Mouse (Mus musculus) forebrain, postnatal 0 days (tissue): ENCODE measurements around the gene Ppp3ca. TPM values are rescaled to one million over a fixed set of nuclear protein-coding genes. Genes with fewer than 3 reads are reported as not detected.

ENCODE experiments used
- ATAC-seq: fragments of 200-750 bp; cut with Nextera tagmentation; 2 replicates; pipeline ENCODE4 v1.8.0; 2017; ENCODE audit warnings: mild to moderate bottlenecking, moderate library complexity
- DNase-seq: peaks from one replicate; pipeline ENCODE4 v3.0.0-alpha.2; 2015
- H3K27ac ChIP-seq: fragments of 300-500 bp; sonication (generic); 2 replicates; pipeline ENCODE4 v1.5.1; 2014; ENCODE audit warnings: low read depth, mild to moderate bottlenecking, antibody characterized with exemption, low read length, moderate library complexity, mixed read lengths
- H3K27me3 ChIP-seq: fragments of 300-500 bp; sonication (generic); 2 replicates; pipeline ENCODE4 v1.6.1; 2014; ENCODE audit warnings: mild to moderate bottlenecking, low read length, mixed read lengths; ENCODE audit not compliant: insufficient read depth
- H3K36me3 ChIP-seq: fragments of 300-500 bp; sonication (generic); 2 replicates; pipeline ENCODE4 v1.6.1; 2014; ENCODE audit warnings: mild to moderate bottlenecking, moderate library complexity; ENCODE audit not compliant: insufficient read depth
- H3K4me1 ChIP-seq: fragments of 300-500 bp; sonication (generic); 2 replicates; pipeline ENCODE4 v1.6.1; 2014; ENCODE audit warnings: antibody characterized with exemption; ENCODE audit not compliant: insufficient read depth
- H3K4me2 ChIP-seq: fragments of 300-500 bp; sonication (generic); 2 replicates; pipeline ENCODE4 v1.6.1; 2014; ENCODE audit warnings: low read depth, mild to moderate bottlenecking, moderate library complexity
- H3K4me3 ChIP-seq: fragments of 300-500 bp; sonication (generic); 2 replicates; pipeline ENCODE4 v1.5.1; 2014; ENCODE audit warnings: low read depth, low read length, mixed read lengths
- H3K9ac ChIP-seq: fragments of 300-500 bp; sonication (generic); 2 replicates; pipeline ENCODE4 v1.6.1; 2014; ENCODE audit warnings: mild to moderate bottlenecking
- H3K9me3 ChIP-seq: fragments of 300-500 bp; sonication (generic); 2 replicates; pipeline ENCODE4 v1.6.1; 2016; ENCODE audit warnings: low read length
- CTCF ChIP-seq: sonication (generic); IDR thresholded peaks from 2 replicates; pipeline ENCODE4 v1.5.1; 2016; ENCODE audit warnings: antibody characterized with exemption, control low read depth, low read depth
- whole genome bisulfite sequencing: fragments of 180-500 bp; shearing (Covaris S2); extraction: QIAGEN DNeasy Blood & Tissue Kit; methylation state at CpG from one replicate; pipeline ENCODE4 v1.1.7; 2014; 5-methylcytosine and 5-hydroxymethylcytosine counted together
- polyA plus RNA-seq: library from polyadenylated mRNA; unstranded; fragments of >200 nt; fragmentation: Nextera tagmentation; extraction: Ambion mirVana; gene quantifications from 2 replicates; pipeline ENCODE4 v1.2.1, GENCODE M21; 2015
- total RNA-seq: library from RNA; depleted of rRNA; stranded (reverse); fragments of >200 nt; gene quantifications from 2 replicates; pipeline ENCODE4 v1.2.3, GENCODE M21; 2014

Gene Ppp3ca
- total and polyA plus RNA-seq, 2 experiments from 2014 or later, result 223 to 231 TPM

DNA sequence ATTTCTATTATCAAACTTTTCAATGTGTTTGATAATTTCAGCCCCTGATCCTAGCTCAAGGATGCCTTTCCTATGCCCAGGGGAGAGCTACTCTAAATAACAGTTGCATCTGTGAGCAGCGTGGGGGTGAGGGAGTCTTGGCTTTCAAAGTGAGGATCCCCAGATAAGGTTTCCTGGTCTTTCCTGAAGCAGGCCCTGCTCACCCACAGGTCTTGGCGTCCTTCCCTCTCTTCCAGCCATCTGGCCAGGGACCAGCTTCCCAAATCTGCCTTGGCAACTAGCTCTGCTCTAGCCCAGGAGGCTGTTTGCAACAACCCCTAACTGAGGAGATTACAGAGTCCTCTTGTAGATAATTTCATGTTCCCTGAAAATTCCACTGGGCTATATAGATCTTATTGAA lies 1.9 kb upstream of the Ppp3ca start:
- Histone ChIP-seq H3K4me2 (no peak overlapping the region), H3K4me1 (peaks cover 9% of the 10 kb centered on the region), H3K27me3 (no peaks in the 10 kb centered on the region), H3K36me3 (no peaks in the 10 kb centered on the region), H3K9me3 (no peaks in the 10 kb centered on the region; the same call in 1 of the 2 replicates), H3K9ac (no peak overlapping the region), H3K27ac (no peak overlapping the region), H3K4me3 (no peak overlapping the region)
- ATAC-seq, result no peak
- WGBS, result 55% methylated on average over 2 of the region's 2 CpGs
- DNase-seq, result peak; percentile 45
- no peak for TF ChIP-seq CTCF

DNA sequence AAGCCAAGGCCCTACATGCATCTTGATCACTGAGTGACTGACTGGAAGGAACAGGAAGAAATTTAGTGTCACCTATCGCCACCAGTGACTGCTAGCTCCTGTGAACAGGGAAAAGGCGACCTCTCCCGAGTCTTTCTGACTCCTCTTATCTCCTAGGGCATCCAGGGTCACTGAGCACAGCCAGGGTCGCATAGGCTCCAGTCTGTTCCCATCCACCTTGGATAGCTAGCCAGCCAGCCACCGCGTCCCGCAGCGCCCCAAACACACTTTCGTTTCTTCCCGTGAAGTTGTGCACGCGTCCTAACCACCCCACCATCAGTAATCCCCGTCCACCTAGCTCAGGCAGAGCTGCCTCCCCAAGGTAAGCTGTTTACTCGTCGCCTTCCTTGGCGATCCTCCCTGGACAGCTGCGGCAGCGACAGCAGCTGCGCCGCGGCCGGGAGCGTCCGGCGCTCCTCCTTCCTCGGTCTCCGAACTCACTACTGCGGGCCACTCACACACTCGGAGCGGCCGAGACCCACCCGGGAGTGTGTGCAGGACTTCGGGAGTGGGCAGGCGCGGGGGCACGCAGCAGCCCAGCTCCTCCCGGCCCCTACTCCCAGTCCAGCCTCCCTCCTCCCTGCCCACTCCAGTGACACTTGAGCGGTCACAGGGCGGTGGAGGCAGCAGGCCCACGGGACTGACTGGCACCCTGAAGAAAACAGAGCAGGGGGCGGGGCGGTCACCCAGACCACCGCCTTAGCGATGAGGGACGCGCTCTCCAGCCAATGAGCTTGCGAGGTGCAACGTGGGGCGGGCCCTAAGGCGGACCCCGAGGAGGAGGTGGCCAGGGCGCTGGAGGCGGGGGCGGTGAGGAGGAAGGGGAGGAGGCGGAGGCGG lies 454 bp upstream of the Ppp3ca start:
- no peaks in the 10 kb centered on the region for H3K9me3 ChIP-seq
- TF ChIP-seq CTCF, result peak; percentile 24
- H3K36me3 ChIP-seq, result no peaks in the 10 kb centered on the region
- peak; percentile 98 for DNase-seq
- peak; percentile 96 for ATAC-seq
- peak overlapping the region; percentile 97 for H3K27ac ChIP-seq
- H3K4me1 ChIP-seq, result peaks cover 17% of the 10 kb centered on the region
- 1% methylated on average over 51 of the region's 56 CpGs for whole genome bisulfite sequencing
- no peaks in the 10 kb centered on the region for H3K27me3 ChIP-seq
- H3K4me2 ChIP-seq, result peak overlapping the region; percentile 83
- peak overlapping the region; percentile 87 for H3K9ac ChIP-seq
- peak overlapping the region; percentile 97 for H3K4me3 ChIP-seq

DNA sequence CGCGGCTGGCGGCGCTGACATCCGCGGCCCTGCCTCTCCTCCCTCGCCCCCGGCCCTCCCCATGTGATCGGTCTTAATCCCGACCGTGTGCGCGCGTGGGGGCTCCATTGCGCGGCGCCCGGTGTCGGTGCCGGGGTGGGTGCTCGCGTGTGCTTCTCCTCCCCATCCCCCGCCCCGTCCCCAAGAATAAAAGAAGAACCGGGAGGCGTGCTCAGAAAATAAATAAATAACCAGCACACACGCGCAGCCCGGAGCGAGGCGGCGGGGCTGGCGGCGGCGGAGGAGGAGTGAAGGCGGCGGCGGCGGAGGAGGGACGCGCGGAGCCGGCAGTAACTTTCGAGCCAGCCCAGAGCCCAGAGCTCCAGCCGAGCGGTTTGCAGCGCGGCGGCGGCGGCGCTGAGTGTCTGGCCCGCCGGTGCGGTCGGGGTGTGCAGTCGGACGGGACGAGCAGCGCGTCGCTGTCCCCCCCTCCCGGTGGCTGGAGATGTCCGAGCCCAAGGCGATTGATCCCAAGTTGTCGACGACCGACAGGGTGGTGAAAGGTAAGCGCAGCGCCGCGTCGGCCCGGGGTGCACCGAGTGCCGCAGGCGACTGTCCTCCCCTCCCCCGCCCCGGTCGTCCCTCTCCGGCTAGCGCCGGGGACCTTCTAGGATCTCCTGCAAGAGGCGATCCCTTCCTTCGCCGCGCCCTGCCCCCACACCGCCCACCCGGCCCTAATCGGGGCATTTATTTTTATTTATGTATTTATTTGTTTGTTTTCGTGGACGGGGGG lies 622 bp downstream of the Ppp3ca start:
- H3K27ac ChIP-seq, result peak overlapping the region; percentile 97
- WGBS, result under 1% methylated on average over 76 of the region's 92 CpGs
- H3K9me3 ChIP-seq, result no peaks in the 10 kb centered on the region
- peak; percentile 45 for ATAC-seq
- H3K4me1 ChIP-seq, result peaks cover 17% of the 10 kb centered on the region
- 0 out of 2 replicates have a peak, but pooled peaks have one; percentile 12 for TF ChIP-seq CTCF
- H3K9ac ChIP-seq, result peak overlapping the region; percentile 87
- H3K36me3 ChIP-seq, result no peaks in the 10 kb centered on the region
- H3K4me2 ChIP-seq, result peak overlapping the region; percentile 83
- peak; percentile 82 for DNase-seq
- no peaks in the 10 kb centered on the region for H3K27me3 ChIP-seq
- H3K4me3 ChIP-seq, result peak overlapping the region; percentile 97

- Histone ChIP-seq H3K27me3 (no peaks in the 10 kb centered on the region), H3K4me3 (peak overlapping the region; percentile 97), H3K4me1 (peaks cover 17% of the 10 kb centered on the region), H3K9me3 (no peaks in the 10 kb centered on the region), H3K4me2 (peak overlapping the region; percentile 83), H3K27ac (peak overlapping the region; percentile 97), H3K36me3 (no peaks in the 10 kb centered on the region), H3K9ac (peak overlapping the region; percentile 87)
- TF ChIP-seq CTCF, result no peak
- ATAC-seq (peak; percentile 53), DNase-seq (peak; percentile 80)
- under 1% methylated on average over 29 of the region's 52 CpGs for WGBS
Measured at GRCm38 (mm10) chr3:136671161-136671939, 1.4 kb downstream of the Ppp3ca start.

DNA sequence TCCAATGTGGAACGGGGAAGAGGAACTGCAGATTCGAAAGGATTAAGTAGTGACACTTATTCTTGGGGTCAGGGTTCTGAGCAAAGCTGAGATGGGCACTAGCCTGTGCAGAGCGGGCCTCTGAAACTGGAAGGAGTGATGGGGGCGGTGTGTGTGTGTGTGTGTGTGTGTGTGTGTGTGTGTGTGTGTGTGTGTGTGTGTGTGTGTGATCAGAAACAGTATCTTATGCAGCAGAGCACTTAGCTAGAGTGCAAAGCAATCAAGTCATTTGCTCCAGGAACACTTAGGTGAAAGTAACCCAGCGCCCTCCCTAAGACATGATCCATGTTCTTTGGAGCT lies 2.0 kb downstream of the Ppp3ca start:
- H3K9me3 ChIP-seq, result no peaks in the 10 kb centered on the region

DNA sequence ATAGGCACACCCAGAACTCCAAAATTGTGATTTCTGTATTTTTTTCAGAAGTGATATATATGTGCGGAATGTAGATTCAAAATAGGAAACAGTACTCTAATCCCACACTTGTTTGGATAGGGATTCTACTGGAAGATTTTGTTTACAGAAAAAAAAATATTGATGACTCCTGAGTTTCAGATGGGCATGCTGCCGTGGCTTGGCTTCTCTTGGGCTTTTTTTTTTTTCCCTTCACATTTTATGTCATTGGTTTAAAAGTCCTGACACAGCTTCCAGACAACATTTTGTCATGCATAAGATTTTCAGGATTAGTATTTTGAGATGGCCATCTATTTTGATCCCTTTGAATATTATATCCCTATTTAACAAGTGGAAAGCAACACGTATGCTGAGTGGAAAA lies 2.9 kb downstream of the Ppp3ca start:
- 71% methylated on average over 3 of the region's 3 CpGs for WGBS
- Histone ChIP-seq H3K4me1 (peaks cover 21% of the 10 kb centered on the region), H3K9ac (no peak overlapping the region), H3K36me3 (no peaks in the 10 kb centered on the region), H3K27ac (no peak overlapping the region), H3K4me3 (peak overlapping the region; percentile 97), H3K27me3 (no peaks in the 10 kb centered on the region), H3K4me2 (peak overlapping the region; percentile 83), H3K9me3 (no peaks in the 10 kb centered on the region)
- no peak for ATAC-seq
- no peak for DNase-seq
- no peak for TF ChIP-seq CTCF

More for the DNA sequence above, 2.0 kb downstream of the Ppp3ca start:
- H3K4me3 ChIP-seq, result peak overlapping the region; percentile 97
- peak overlapping the region; percentile 83 for H3K4me2 ChIP-seq
- peak overlapping the region; percentile 87 for H3K9ac ChIP-seq
- peaks cover 17% of the 10 kb centered on the region for H3K4me1 ChIP-seq
- H3K27ac ChIP-seq, result peak overlapping the region; percentile 97; the same call in 1 of the 2 replicates
- no peaks in the 10 kb centered on the region for H3K36me3 ChIP-seq
- no peaks in the 10 kb centered on the region for H3K27me3 ChIP-seq
- DNase-seq (no peak), ATAC-seq (no peak)
- 12% methylated on average over 5 of the region's 5 CpGs for WGBS
- TF ChIP-seq CTCF, result no peak
